In the genomic region with DNA sequence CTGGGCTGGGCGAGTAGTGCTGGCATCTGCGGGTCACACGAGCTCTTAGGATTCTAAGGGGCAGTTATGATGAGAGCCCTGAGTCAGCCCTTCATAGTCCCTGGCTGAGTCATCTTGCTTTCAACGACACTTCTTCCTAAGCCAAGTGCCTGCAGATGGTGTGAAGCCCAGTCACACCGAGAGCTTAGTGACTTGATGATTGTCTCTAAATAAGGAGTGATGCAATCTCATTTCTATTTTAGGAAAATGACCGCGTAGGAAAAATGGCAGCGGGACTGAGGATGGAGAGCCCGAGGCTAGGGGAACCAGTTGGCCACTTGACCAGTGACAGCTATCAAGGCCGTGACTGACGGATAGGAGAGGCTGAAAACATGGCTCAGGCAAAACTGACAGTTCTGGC, we compare ENCODE assay signal across 1 mouse cellular context.
TF ChIP-seq lines count a peak whose summit lies in the region.

No protein-coding gene starts in this region.

TF ChIP-seq in CH12.LX, 34 proteins besides CTCF, POLR2A, EP300 and RAD21 (continued from another document):
- TF ChIP-seq BHLHE40 (IDR thresholded peaks at IDR 0.05; ENCODE audit: low read depth, low read length) (peak; percentile 84), NRF1 (IDR thresholded peaks at IDR 0.05; ENCODE audit: low read depth, low read length) (no peak; the same call in 1 of the 2 replicates)
